Mouse (Mus musculus): Measurements from ENCODE around the gene Odf3l1. TPM values are rescaled to one million over a fixed set of nuclear protein-coding genes. Genes with fewer than 3 reads are reported as not detected.
A peak's percentile ranks its signal among the peaks of the same experiment; 100 is the strongest.

Odf3l1 gene
- polyA plus RNA-seq, 1 experiment from 2014 or later = 0.17 TPM

- Histone ChIP-seq H3K27me3 (peaks cover 3% of the 10 kb centered on the region; the same call in 1 of the 2 replicates), H3K4me1 (peaks cover 32% of the 10 kb centered on the region), H3K9ac (no peak overlapping the region), H3K4me2 (no peak overlapping the region; the same call in 1 of the 2 replicates), H3K27ac (no peak overlapping the region), H3K36me3 (peaks cover 17% of the 10 kb centered on the region), H3K4me3 (replicated peaks) (no peak overlapping the region), H3K9me3 (replicated peaks) (no peaks in the 10 kb centered on the region)
- WGBS = 49% methylated on average over 8 of the region's 8 CpGs
- ATAC-seq (replicated peaks; ENCODE audit: low FRiP score) = no peak; the same call in 1 of the 2 replicates
These were observed 28.8 kb upstream of the Odf3l1 start for GRCm38 (mm10) chr9:56893313-56893712.

- Histone ChIP-seq H3K27me3 (peaks cover 3% of the 10 kb centered on the region; the same call in 1 of the 2 replicates), H3K9me3 (replicated peaks) (no peaks in the 10 kb centered on the region), H3K9ac (no peak overlapping the region), H3K27ac (no peak overlapping the region), H3K36me3 (peaks cover 28% of the 10 kb centered on the region), H3K4me3 (replicated peaks) (no peak overlapping the region), H3K4me1 (peaks cover 32% of the 10 kb centered on the region), H3K4me2 (no peak overlapping the region)
- ATAC-seq (replicated peaks; ENCODE audit: low FRiP score) = no peak
- 86% methylated on average over 10 of the region's 10 CpGs for WGBS
These were observed 27.6 kb upstream of the Odf3l1 start for GRCm38 (mm10) chr9:56892111-56892510.

- Histone ChIP-seq H3K9me3 (replicated peaks) (no peaks in the 10 kb centered on the region), H3K36me3 (peaks cover 30% of the 10 kb centered on the region), H3K9ac (no peak overlapping the region), H3K4me1 (peaks cover 32% of the 10 kb centered on the region), H3K27me3 (peaks cover 3% of the 10 kb centered on the region; the same call in 1 of the 2 replicates), H3K4me3 (replicated peaks) (0 out of 2 replicates have a peak overlapping the region, but pooled peaks have one; percentile 3), H3K4me2 (peak overlapping the region; percentile 48), H3K27ac (0 out of 2 replicates have a peak overlapping the region, but pooled peaks have one; percentile 37)
- 29% methylated on average over 12 of the region's 12 CpGs for WGBS
- ATAC-seq (replicated peaks; ENCODE audit: low FRiP score) = peak; percentile 44
These were observed 27.1 kb upstream of the Odf3l1 start for GRCm38 (mm10) chr9:56891517-56892011.

- no peak overlapping the region for H3K27ac ChIP-seq
- no peak overlapping the region for H3K9ac ChIP-seq
- WGBS = 63% methylated on average over 11 of the region's 11 CpGs
- no peak overlapping the region for H3K4me2 ChIP-seq
- H3K36me3 ChIP-seq = peaks cover 38% of the 10 kb centered on the region
- no peak for ATAC-seq (replicated peaks; ENCODE audit: low FRiP score)
- peaks cover 3% of the 10 kb centered on the region; the same call in 1 of the 2 replicates for H3K27me3 ChIP-seq
- no peak overlapping the region for H3K4me3 ChIP-seq (replicated peaks)
- H3K4me1 ChIP-seq = peaks cover 32% of the 10 kb centered on the region
- no peaks in the 10 kb centered on the region for H3K9me3 ChIP-seq (replicated peaks)
These were observed 26.2 kb upstream of the Odf3l1 start for GRCm38 (mm10) chr9:56890522-56891250.

DNA sequence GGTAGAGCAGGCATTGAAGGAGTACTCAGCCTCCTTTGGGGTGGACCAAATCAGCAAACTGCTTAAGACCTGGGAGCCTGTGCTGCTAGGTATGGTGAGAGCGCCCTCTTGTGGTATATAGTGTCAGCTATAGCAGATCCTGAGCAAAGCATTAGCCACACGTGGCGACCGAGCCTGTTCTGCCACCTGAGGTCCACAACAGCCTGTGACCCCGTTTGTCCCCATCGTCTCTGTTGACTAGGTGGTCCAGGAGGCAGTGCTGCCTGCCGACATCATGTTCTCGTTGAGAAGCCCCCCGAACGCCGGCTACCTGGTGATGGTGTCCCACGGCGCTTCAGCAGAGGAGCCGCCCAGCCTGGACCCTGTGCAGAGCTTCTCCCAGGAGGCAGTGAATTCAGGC, 25.3 kb upstream of the Odf3l1 start:
- no peak overlapping the region for H3K9ac ChIP-seq
- H3K27me3 ChIP-seq = peaks cover 3% of the 10 kb centered on the region; the same call in 1 of the 2 replicates
- ATAC-seq (replicated peaks; ENCODE audit: low FRiP score) = no peak
- no peak overlapping the region for H3K27ac ChIP-seq
- no peaks in the 10 kb centered on the region for H3K9me3 ChIP-seq (replicated peaks)
- H3K4me2 ChIP-seq = peak overlapping the region; percentile 53
- 15% methylated on average over 14 of the region's 14 CpGs for WGBS
- H3K36me3 ChIP-seq = peaks cover 37% of the 10 kb centered on the region
- peak overlapping the region; percentile 25 for H3K4me3 ChIP-seq (replicated peaks)
- peaks cover 32% of the 10 kb centered on the region for H3K4me1 ChIP-seq

GRCm38 (mm10) chr9:56887581-56887980, 23.1 kb upstream of the Odf3l1 start:
- H3K4me3 ChIP-seq (replicated peaks) = no peak overlapping the region
- peaks cover 26% of the 10 kb centered on the region for H3K4me1 ChIP-seq
- H3K27me3 ChIP-seq = peaks cover 3% of the 10 kb centered on the region; the same call in 1 of the 2 replicates
- 91% methylated on average over 16 of the region's 16 CpGs for WGBS
- H3K36me3 ChIP-seq = peaks cover 47% of the 10 kb centered on the region
- no peak overlapping the region for H3K27ac ChIP-seq
- ATAC-seq (replicated peaks; ENCODE audit: low FRiP score) = no peak
- no peaks in the 10 kb centered on the region for H3K9me3 ChIP-seq (replicated peaks)
- no peak overlapping the region for H3K4me2 ChIP-seq
- H3K9ac ChIP-seq = no peak overlapping the region

DNA sequence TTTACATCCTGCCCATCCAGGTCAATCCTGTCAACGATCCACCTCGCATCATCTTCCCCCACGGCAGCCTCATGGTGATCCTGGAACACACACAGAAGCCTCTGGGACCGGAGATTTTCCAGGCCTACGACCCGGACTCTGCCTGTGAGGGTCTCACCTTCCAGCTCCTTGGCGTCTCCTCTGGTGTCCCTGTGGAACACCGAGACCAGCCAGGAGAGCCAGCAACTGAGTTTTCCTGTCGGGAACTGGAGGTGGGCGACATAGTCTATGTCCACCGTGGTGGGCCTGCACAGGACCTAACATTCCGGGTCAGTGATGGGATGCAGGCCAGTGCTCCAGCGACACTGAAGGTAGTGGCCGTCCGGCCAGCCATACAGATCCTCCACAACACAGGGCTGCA, 22.1 kb upstream of the Odf3l1 start:
- peaks cover 26% of the 10 kb centered on the region for H3K4me1 ChIP-seq
- no peak overlapping the region for H3K9ac ChIP-seq
- WGBS = 90% methylated on average over 15 of the region's 15 CpGs
- H3K4me3 ChIP-seq (replicated peaks) = no peak overlapping the region
- peaks cover 3% of the 10 kb centered on the region; the same call in 1 of the 2 replicates for H3K27me3 ChIP-seq
- H3K4me2 ChIP-seq = no peak overlapping the region
- ATAC-seq (replicated peaks; ENCODE audit: low FRiP score) = no peak
- peaks cover 47% of the 10 kb centered on the region for H3K36me3 ChIP-seq
- no peaks in the 10 kb centered on the region for H3K9me3 ChIP-seq (replicated peaks)
- H3K27ac ChIP-seq = no peak overlapping the region

- H3K36me3 ChIP-seq = peaks cover 47% of the 10 kb centered on the region
- WGBS = 55% methylated on average over 13 of the region's 13 CpGs
These were observed 21.6 kb upstream of the Odf3l1 start for GRCm38 (mm10) chr9:56886113-56886512.

DNA sequence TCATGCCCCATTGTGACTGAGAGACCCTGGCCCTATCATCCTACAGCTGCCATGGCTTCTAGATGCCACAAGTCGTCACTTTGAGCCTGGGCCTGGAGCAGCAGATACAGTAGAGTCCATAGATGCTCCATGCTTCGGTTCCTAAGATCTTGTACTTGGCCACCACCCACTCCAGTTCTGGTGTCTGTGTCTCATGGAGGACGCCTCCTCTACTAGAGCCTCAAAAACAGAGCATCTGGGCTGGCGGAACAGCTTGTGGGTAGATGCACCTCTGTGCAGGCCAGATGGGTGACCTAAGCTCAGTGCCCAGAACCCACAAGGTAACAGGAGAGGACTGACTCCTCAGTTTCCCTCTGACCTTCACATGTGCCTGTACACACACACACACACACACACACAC, 19.8 kb upstream of the Odf3l1 start:
- no peak overlapping the region for H3K4me3 ChIP-seq (replicated peaks)
- 86% methylated on average over 4 of the region's 4 CpGs for WGBS
- peaks cover 43% of the 10 kb centered on the region for H3K4me1 ChIP-seq
- H3K4me2 ChIP-seq = no peak overlapping the region
- no peak overlapping the region for H3K27ac ChIP-seq
- no peak overlapping the region for H3K9ac ChIP-seq
- H3K9me3 ChIP-seq (replicated peaks) = no peaks in the 10 kb centered on the region
- ATAC-seq (replicated peaks; ENCODE audit: low FRiP score) = no peak
- H3K27me3 ChIP-seq = no peaks in the 10 kb centered on the region
- H3K36me3 ChIP-seq = peaks cover 47% of the 10 kb centered on the region

More at GRCm38 (mm10) chr9:56886113-56886512, 21.6 kb upstream of the Odf3l1 start:
- no peak for ATAC-seq (replicated peaks; ENCODE audit: low FRiP score)
- no peak overlapping the region for H3K4me2 ChIP-seq
- no peak overlapping the region for H3K9ac ChIP-seq
- no peaks in the 10 kb centered on the region for H3K9me3 ChIP-seq (replicated peaks)
- peaks cover 3% of the 10 kb centered on the region; the same call in 1 of the 2 replicates for H3K27me3 ChIP-seq
- H3K4me1 ChIP-seq = peaks cover 30% of the 10 kb centered on the region
- no peak overlapping the region for H3K4me3 ChIP-seq (replicated peaks)
- H3K27ac ChIP-seq = no peak overlapping the region

DNA sequence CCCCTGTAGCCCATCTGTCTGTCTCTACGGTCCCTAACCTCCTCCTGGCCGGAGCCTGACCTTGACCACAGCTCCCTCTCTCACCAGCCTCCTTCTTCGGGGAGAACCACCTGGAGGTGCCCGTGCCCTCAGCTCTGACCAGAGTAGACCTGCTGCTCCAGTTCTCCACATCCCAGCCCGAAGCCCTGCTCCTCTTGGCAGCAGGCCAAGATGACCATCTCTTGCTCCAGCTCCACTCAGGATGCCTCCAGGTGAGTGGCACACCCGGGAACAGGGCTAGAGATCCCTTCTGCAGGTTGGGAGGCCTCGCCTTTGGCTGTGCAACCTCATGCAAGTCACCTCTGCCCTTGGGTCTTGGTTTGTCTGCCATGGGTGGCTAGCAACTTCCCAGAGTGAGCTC, 19.0 kb upstream of the Odf3l1 start:
- H3K4me1 ChIP-seq = peaks cover 43% of the 10 kb centered on the region
- no peaks in the 10 kb centered on the region for H3K9me3 ChIP-seq (replicated peaks)
- ATAC-seq (replicated peaks; ENCODE audit: low FRiP score) = no peak
- H3K36me3 ChIP-seq = peaks cover 40% of the 10 kb centered on the region
- H3K27me3 ChIP-seq = no peaks in the 10 kb centered on the region
- H3K9ac ChIP-seq = no peak overlapping the region
- no peak overlapping the region for H3K4me2 ChIP-seq
- 73% methylated on average over 7 of the region's 7 CpGs for WGBS
- H3K4me3 ChIP-seq (replicated peaks) = no peak overlapping the region
- no peak overlapping the region for H3K27ac ChIP-seq

DNA sequence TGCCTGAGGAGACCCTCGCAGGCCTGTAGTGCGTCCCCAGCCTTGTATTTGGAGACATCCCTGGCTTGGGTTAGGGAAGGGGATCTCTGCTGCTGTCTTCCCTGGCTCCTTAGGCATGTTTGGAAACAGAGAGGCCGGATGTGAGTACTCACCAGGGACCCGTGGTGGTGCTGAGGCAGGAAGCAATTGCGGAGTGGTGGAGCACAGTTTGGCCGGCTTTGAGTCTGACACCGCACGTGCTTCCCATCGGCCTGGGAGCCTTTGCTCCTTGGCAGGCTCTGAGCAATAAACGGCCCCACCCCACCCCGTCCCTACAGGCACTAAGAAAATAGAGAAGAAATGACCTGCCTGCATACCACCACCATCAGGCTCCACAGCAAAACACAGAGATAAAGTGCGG, 18.3 kb upstream of the Odf3l1 start:
- Histone ChIP-seq H3K9ac (no peak overlapping the region; the same call in 1 of the 2 replicates), H3K4me2 (no peak overlapping the region), H3K4me3 (replicated peaks) (no peak overlapping the region), H3K9me3 (replicated peaks) (no peaks in the 10 kb centered on the region), H3K27ac (peak overlapping the region; percentile 59; the same call in 1 of the 2 replicates), H3K4me1 (peaks cover 43% of the 10 kb centered on the region), H3K36me3 (peaks cover 34% of the 10 kb centered on the region), H3K27me3 (no peaks in the 10 kb centered on the region)
- 0 out of 2 replicates have a peak, but pooled peaks have one; percentile 23 for ATAC-seq (replicated peaks; ENCODE audit: low FRiP score)
- 38% methylated on average over 12 of the region's 12 CpGs for WGBS

DNA sequence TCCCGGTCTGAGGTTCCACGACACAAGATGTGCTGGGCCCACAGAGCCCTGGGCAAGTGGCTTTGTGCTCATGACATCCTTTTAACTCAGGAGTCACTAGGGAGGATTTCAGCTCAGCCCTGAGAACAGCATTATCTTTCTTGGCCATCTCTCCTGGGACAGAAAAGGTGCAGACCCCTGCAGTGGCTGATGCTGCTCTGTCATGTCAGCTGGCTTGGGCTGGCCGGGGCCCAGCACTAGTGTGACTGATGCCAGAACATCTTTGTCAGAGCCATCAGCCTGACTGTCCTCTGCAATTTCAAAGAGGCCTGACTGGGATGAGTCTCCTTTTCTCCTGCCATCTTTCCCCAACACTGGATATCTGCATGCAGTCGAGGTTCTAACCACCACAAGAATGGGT, 17.8 kb upstream of the Odf3l1 start:
- H3K36me3 ChIP-seq = peaks cover 28% of the 10 kb centered on the region
- H3K4me2 ChIP-seq = no peak overlapping the region
- H3K4me1 ChIP-seq = peaks cover 43% of the 10 kb centered on the region
- 68% methylated on average over 4 of the region's 4 CpGs for WGBS
- no peaks in the 10 kb centered on the region for H3K27me3 ChIP-seq
- H3K9me3 ChIP-seq (replicated peaks) = no peaks in the 10 kb centered on the region
- no peak overlapping the region; the same call in 1 of the 2 replicates for H3K9ac ChIP-seq
- H3K4me3 ChIP-seq (replicated peaks) = no peak overlapping the region
- ATAC-seq (replicated peaks; ENCODE audit: low FRiP score) = no peak
- peak overlapping the region; percentile 59; the same call in 1 of the 2 replicates for H3K27ac ChIP-seq
